Mouse (Mus musculus) heart, postnatal 0 days (tissue): ENCODE measurements around the gene Pmel. TPM values are rescaled to one million over a fixed set of nuclear protein-coding genes. Genes with fewer than 3 reads are reported as not detected.

Experiments used
- ATAC-seq: fragments of 200-750 bp; cut with Nextera tagmentation; 2 replicates; pipeline ENCODE4 v1.8.0; 2017; ENCODE audit warnings: low read depth, moderate number of reproducible peaks, moderate library complexity; ENCODE audit not compliant: insufficient read depth
- DNase-seq: peaks from one replicate; pipeline ENCODE4 v3.0.0-alpha.2; 2016; ENCODE audit warnings: low spot score
- H3K27ac ChIP-seq: fragments of 300-500 bp; sonication (generic); 2 replicates; pipeline ENCODE4 v1.5.1; 2014; ENCODE audit warnings: low read depth, mild to moderate bottlenecking
- H3K27me3 ChIP-seq: fragments of 300-500 bp; sonication (generic); 2 replicates; pipeline ENCODE4 v1.6.1; 2014; ENCODE audit warnings: low read length, mixed read lengths; ENCODE audit not compliant: control insufficient read depth, insufficient read depth
- H3K36me3 ChIP-seq: fragments of 300-500 bp; sonication (generic); replicated peaks from 2 replicates; pipeline ENCODE4 v1.6.1; 2014; ENCODE audit warnings: low read length, mixed read lengths; ENCODE audit not compliant: control insufficient read depth, insufficient read depth
- H3K4me1 ChIP-seq: fragments of 300-500 bp; sonication (generic); 2 replicates; pipeline ENCODE4 v1.6.1; 2014; ENCODE audit warnings: antibody characterized with exemption; ENCODE audit not compliant: control insufficient read depth, insufficient read depth
- H3K4me2 ChIP-seq: fragments of 300-500 bp; sonication (generic); 2 replicates; pipeline ENCODE4 v1.6.1; 2014; ENCODE audit warnings: low read depth, mild to moderate bottlenecking, low read length, moderate library complexity
- H3K4me3 ChIP-seq: fragments of 300-500 bp; sonication (generic); 2 replicates; pipeline ENCODE4 v1.5.1; 2014; ENCODE audit warnings: low read depth, low read length
- H3K9ac ChIP-seq: fragments of 300-500 bp; sonication (generic); replicated peaks from 2 replicates; pipeline ENCODE4 v1.6.1; 2014; ENCODE audit warnings: low read depth, low read length, mixed read lengths
- H3K9me3 ChIP-seq: fragments of 300-500 bp; sonication (generic); replicated peaks from 2 replicates; pipeline ENCODE4 v1.6.1; 2016; ENCODE audit warnings: low read length; ENCODE audit not compliant: control insufficient read depth
- CTCF ChIP-seq: IDR thresholded peaks from 2 replicates; pipeline ENCODE4 v1.5.1; 2016; ENCODE audit warnings: antibody characterized with exemption, control low read depth, low read depth
- EP300 ChIP-seq: IDR thresholded peaks from 2 replicates; pipeline ENCODE4 v1.6.1; 2016; ENCODE audit warnings: antibody characterized with exemption, low read depth
- WGBS: fragments of 180-500 bp; shearing (Covaris S2); extraction: QIAGEN DNeasy Blood & Tissue Kit; methylation state at CpG from one replicate; pipeline ENCODE4 v1.1.7; 2014; 5-methylcytosine and 5-hydroxymethylcytosine counted together
- polyA plus RNA-seq: library from polyadenylated mRNA; unstranded; fragments of >200 nt; fragmentation: Nextera tagmentation; extraction: Ambion mirVana; gene quantifications from 2 replicates; pipeline ENCODE4 v1.2.1, GENCODE M21; 2015
- total RNA-seq: library from RNA; depleted of rRNA; stranded (reverse); fragments of >200 nt; gene quantifications from 2 replicates; pipeline ENCODE4 v1.2.3, GENCODE M21; 2014; ENCODE audit warnings: low replicate concordance; rRNA removed

Pmel gene
- total RNA-seq (7.7 and 23.2 TPM in 2 replicates), polyA plus RNA-seq (2.0 and 3.0 TPM in 2 replicates)

DNA sequence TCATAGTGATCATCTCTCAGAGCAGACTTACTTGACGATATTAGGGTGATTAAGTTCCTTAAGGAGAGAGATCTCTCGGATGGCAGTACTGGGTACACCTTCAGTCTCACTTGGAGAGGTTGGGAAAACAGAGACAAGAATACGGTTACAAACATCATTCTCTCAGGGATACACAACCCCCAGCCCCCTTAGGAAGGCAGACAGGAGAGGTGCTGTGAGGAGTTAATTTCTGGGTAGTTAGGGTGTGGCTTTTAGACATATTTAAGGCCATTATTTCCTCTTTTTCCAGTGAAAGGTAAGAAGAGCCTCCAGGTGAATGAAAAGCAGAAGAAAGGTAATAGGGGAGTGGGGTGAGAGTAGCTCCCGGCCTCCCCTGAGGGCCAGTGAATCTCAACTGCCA lies at the start of gene Pmel:
Gene Pmel, plus strand, starts transcription at position 301 of the 400 bp plus-strand sequence.
- peak within 1 kb of the TSS; percentile 63 for H3K9ac ChIP-seq
- DNase-seq (no peak), ATAC-seq (no peak)
- TF ChIP-seq CTCF (no peak), EP300 (no peak)
- peak within 1 kb of the TSS; percentile 68 for H3K4me2 ChIP-seq
- no peaks in the 10 kb centered on the region for H3K27me3 ChIP-seq
- H3K27ac ChIP-seq: peak within 1 kb of the TSS; percentile 93
- WGBS: 27% methylated on average over 4 of the region's 4 CpGs
- peak within 1 kb of the TSS; percentile 78 for H3K4me3 ChIP-seq
- H3K9me3 ChIP-seq: no peaks in the 10 kb centered on the region
- H3K4me1 ChIP-seq: peaks cover 14% of the 10 kb centered on the region
- peaks cover 20% of the 10 kb centered on the region for H3K36me3 ChIP-seq

DNA sequence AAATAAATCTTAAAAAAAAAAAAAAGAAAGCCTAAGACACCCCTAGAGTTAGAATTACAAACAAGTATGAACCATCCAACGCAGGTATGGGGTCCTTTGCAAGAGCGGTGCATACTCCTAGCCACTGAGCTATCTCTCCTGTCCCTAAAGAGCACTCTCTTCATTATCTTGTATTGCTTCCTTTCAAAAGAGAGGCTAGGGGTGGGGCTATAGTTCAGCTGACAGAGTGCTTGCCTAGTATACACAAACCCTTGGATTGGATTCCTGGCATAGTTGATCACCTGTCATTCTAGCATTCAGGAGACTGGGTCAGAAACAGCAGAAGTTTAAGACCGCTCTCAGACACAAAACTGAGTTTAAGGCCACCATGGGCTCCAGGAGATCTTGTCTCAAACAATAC lies 48.7 kb upstream of the Pmel start:
- 41% methylated on average over 3 of the region's 3 CpGs for WGBS
- DNase-seq (no peak), ATAC-seq (no peak)
- H3K4me2 ChIP-seq: no peak overlapping the region
- no peak overlapping the region for H3K4me3 ChIP-seq
- H3K4me1 ChIP-seq: no peaks in the 10 kb centered on the region
- TF ChIP-seq CTCF (no peak), EP300 (no peak)
- no peaks in the 10 kb centered on the region for H3K9me3 ChIP-seq
- no peaks in the 10 kb centered on the region for H3K36me3 ChIP-seq
- no peaks in the 10 kb centered on the region for H3K27me3 ChIP-seq
- no peak overlapping the region for H3K9ac ChIP-seq
- H3K27ac ChIP-seq: no peak overlapping the region

DNA sequence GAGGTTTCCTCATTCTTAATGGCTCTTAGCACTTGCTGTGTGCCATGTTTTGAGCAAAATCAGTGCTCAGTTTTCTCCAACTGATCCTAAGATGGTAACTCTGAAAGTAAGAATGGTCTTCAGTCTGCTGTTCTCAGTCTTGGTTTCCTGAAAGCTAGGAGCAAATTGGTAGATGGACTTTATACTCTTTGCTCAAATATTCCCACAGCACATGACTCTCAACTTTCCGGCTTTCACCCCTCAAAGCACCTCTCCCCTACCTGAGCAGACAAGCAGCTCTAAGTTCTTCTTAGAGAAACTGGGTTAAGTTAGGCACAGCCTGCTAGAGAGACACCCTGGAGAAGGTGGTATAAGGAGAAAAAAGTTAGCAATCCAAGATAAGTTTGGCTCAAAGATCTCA lies 47.3 kb upstream of the Pmel start:
- Histone ChIP-seq H3K4me2 (no peak overlapping the region), H3K9me3 (no peaks in the 10 kb centered on the region), H3K27me3 (no peaks in the 10 kb centered on the region), H3K27ac (no peak overlapping the region), H3K4me1 (no peaks in the 10 kb centered on the region), H3K36me3 (no peaks in the 10 kb centered on the region), H3K9ac (no peak overlapping the region), H3K4me3 (no peak overlapping the region)
- WGBS: 87% methylated on average over 1 of the region's 1 CpGs
- TF ChIP-seq EP300 (no peak), CTCF (no peak)
- no peak for DNase-seq
- no peak for ATAC-seq

DNA sequence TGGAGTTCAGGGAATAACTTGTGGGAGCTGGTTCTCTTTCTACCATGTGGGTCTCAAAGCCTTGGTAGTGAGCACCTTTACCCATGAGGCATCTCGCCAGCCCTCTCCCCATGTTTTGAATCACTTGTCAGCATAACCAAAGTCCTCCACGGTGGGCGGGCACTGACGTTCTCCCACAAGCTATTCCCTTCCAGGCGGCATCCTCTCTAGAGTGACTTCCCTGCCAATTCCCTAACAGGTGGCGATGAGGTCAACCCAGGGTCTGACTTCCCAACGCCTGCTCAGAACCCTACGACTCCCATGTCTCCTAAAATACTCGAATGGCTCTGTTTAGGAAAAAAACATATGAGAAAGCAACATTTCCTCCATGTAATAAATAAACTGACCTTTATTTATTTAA lies 46.2 kb upstream of the Pmel start:
- Histone ChIP-seq H3K9me3 (no peaks in the 10 kb centered on the region), H3K36me3 (no peaks in the 10 kb centered on the region), H3K4me2 (no peak overlapping the region), H3K4me3 (no peak overlapping the region), H3K27me3 (no peaks in the 10 kb centered on the region), H3K4me1 (no peaks in the 10 kb centered on the region), H3K27ac (no peak overlapping the region), H3K9ac (no peak overlapping the region)
- ATAC-seq (no peak), DNase-seq (no peak)
- 44% methylated on average over 9 of the region's 9 CpGs for WGBS
- TF ChIP-seq EP300 (no peak), CTCF (no peak)

DNA sequence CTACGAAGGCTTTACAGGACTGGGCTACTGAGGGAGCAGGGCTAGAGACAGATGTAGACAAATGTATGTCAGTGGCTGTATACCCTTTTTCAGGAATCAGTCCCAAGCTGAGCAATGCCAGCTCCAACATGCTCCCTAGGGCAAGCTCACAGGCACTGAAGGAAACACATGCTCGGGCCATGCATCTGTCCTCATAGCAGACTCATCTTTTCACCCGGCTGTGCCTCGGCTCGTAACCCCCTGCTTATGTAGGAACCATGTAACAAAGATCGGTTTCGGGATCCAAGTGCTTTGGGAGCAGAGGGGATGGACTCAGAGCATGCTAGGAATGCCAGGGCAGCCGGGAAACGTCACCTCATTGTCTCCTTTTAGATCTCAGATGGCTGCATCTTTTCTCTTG lies 44.5 kb upstream of the Pmel start:
- H3K4me1 ChIP-seq: no peaks in the 10 kb centered on the region
- no peaks in the 10 kb centered on the region for H3K9me3 ChIP-seq
- no peak overlapping the region for H3K4me3 ChIP-seq
- DNase-seq: no peak
- TF ChIP-seq EP300 (no peak), CTCF (no peak)
- H3K36me3 ChIP-seq: no peaks in the 10 kb centered on the region
- H3K4me2 ChIP-seq: no peak overlapping the region
- H3K27ac ChIP-seq: no peak overlapping the region
- ATAC-seq: no peak
- no peak overlapping the region for H3K9ac ChIP-seq
- H3K27me3 ChIP-seq: no peaks in the 10 kb centered on the region
- WGBS: 37% methylated on average over 9 of the region's 9 CpGs

DNA sequence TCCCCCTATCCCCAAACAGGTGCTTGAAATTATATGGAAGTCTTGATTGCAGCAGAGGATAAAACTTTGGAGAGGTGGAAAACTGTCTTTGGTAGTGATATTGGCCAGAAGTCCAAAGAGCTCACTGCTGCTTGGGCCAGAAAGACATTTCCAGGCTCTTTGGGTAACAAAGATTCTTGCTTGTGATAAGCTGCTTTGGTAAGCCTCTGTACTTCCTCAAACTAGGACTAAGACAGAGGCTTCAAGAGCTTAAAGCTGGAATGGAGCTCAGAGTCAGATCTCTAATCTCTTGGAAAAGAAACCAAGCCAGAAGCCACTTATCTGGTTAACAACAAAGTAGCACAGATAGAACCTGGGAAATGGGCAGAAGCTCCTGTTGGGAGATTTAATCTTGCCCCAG lies 41.5 kb upstream of the Pmel start:
- no peak for ATAC-seq
- no peak for TF ChIP-seq EP300
- TF ChIP-seq CTCF: no peak

More for the DNA sequence above, 41.5 kb upstream of the Pmel start:
- no peak for DNase-seq
- no peaks in the 10 kb centered on the region for H3K4me1 ChIP-seq
- H3K4me2 ChIP-seq: no peak overlapping the region
- H3K4me3 ChIP-seq: no peak overlapping the region
- no peaks in the 10 kb centered on the region for H3K27me3 ChIP-seq
- no peak overlapping the region for H3K9ac ChIP-seq
- no peaks in the 10 kb centered on the region for H3K9me3 ChIP-seq
- H3K27ac ChIP-seq: no peak overlapping the region
- no peaks in the 10 kb centered on the region for H3K36me3 ChIP-seq
